Mouse (Mus musculus) ES-E14 (cell line): ENCODE data around the gene Prr15l.

Source experiments
- CHD2 ChIP-seq: IDR thresholded peaks from 2 replicates; pipeline ENCODE4 v1.6.1; 2014; ENCODE audit warnings: mild to moderate bottlenecking, low read depth, low read length, inconsistent platforms
- HCFC1 ChIP-seq: IDR thresholded peaks from 2 replicates; pipeline ENCODE4 v1.6.1; 2012; ENCODE audit warnings: low read length, inconsistent platforms, borderline replicate concordance; ENCODE audit not compliant: insufficient read depth
- MAFK ChIP-seq: IDR thresholded peaks from 2 replicates; pipeline ENCODE4 v1.6.1; 2014; ENCODE audit warnings: mild to moderate bottlenecking, low read depth, low read length, inconsistent platforms; ENCODE audit not compliant: insufficient read depth
- ZC3H11A ChIP-seq: IDR thresholded peaks from 2 replicates; pipeline ENCODE4 v1.6.1; 2012; ENCODE audit warnings: low read depth, mild to moderate bottlenecking, inconsistent platforms, low read length, borderline replicate concordance
- ZNF384 ChIP-seq: IDR thresholded peaks from 2 replicates; pipeline ENCODE4 v1.6.1; 2012; ENCODE audit warnings: low read depth, low read length, inconsistent platforms

DNA sequence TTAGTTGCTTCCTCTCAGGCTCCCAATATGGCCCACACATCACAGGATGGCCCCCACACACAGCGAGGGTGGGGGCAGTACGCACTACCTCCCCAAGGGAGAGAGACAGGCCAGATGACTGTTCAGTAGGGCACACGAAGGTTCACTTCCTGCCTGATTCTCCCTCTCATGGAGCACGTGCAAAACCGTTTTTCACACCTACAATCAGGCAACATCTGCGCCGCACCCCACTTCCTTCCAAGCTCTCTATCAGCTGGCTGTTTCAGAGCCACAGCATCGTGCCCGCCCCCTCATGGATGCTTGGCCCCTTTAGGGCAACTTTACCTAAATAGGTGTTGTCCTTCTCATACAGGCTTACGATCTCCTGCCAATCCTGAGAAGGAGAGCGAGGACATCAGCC lies 15.2 kb upstream of the Prr15l start:
- TF ChIP-seq ZNF384 (no peak), MAFK (no peak), CHD2 (no peak), ZC3H11A (no peak), HCFC1 (no peak)
